ENCODE assay signal across 8 mouse cellular contexts in genomic region chr10:75834721-75835120, GRCm38 (mm10). TPM values are rescaled to one million over a fixed set of nuclear protein-coding genes. Genes with fewer than 3 reads are reported as not detected.
DNase-seq lines count a peak whose midpoint lies in the region; ATAC-seq and TF ChIP-seq lines count a peak whose summit lies in the region.

No protein-coding gene starts in this region.

- H3K27me3 ChIP-seq in heart, embryonic 13.5 days (replicated peaks): peaks cover 13% of the 10 kb centered on the region
- H3K27me3 ChIP-seq in forebrain, embryonic 16.5 days (replicated peaks; ENCODE audit: control insufficient read depth, insufficient read depth, low read length): peaks cover 10% of the 10 kb centered on the region
- no peaks in the 10 kb centered on the region for H3K27me3 ChIP-seq in liver, postnatal 0 days (ENCODE audit: insufficient read depth, low read length)

- intact Hi-C loops in heart, postnatal 36 days (cut with DNase I): loop anchor here (5.0 kb wide), 2 partner anchors 72 to 247 kb away; partner anchors contain the start of genes Cabin1 and Ggt5

- H3K27ac ChIP-seq in heart, embryonic 13.5 days (replicated peaks): 0 out of 2 replicates have a peak overlapping the region, but pooled peaks have one; percentile 15
- H3K27ac ChIP-seq in ES-E14 (ENCODE audit: insufficient read depth, low read depth, low read length, poor library complexity, severe bottlenecking): peak overlapping the region; percentile 94; the same call in 1 of the 2 replicates
- H3K27ac ChIP-seq in forebrain, embryonic 16.5 days (ENCODE audit: low read length): no peak overlapping the region
- H3K27ac ChIP-seq in liver, postnatal 0 days (ENCODE audit: low read depth): peak overlapping the region; percentile 95

- peak overlapping the region; percentile 58 for H3K4me3 ChIP-seq in heart, embryonic 13.5 days
- peak overlapping the region; percentile 79 to 84 for H3K4me3 ChIP-seq in ES-E14 (ENCODE audit: insufficient read depth in 1 of 2, low read depth in 1 of 2, low read length in 2 of 2, poor library complexity in 1 of 2, severe bottlenecking in 1 of 2)
- peak overlapping the region; percentile 35 for H3K4me3 ChIP-seq in forebrain, embryonic 16.5 days (replicated peaks; ENCODE audit: low read length)
- H3K4me3 ChIP-seq in liver, postnatal 0 days (ENCODE audit: low read depth, low read length): peak overlapping the region; percentile 58

- no peaks in the 10 kb centered on the region for H3K36me3 ChIP-seq in heart, embryonic 13.5 days
- H3K36me3 ChIP-seq in ES-E14 (ENCODE audit: control insufficient read depth, insufficient read depth, low read length, poor library complexity, severe bottlenecking): peaks cover 3% of the 10 kb centered on the region; the same call in 1 of the 2 replicates
- H3K36me3 ChIP-seq in forebrain, embryonic 16.5 days (ENCODE audit: control insufficient read depth, insufficient read depth): no peaks in the 10 kb centered on the region
- no peaks in the 10 kb centered on the region for H3K36me3 ChIP-seq in liver, postnatal 0 days (replicated peaks; ENCODE audit: insufficient read depth, low read length)

- peaks cover 50% of the 10 kb centered on the region for H3K4me1 ChIP-seq in heart, embryonic 13.5 days
- H3K4me1 ChIP-seq in ES-E14 (ENCODE audit: control insufficient read depth in 2 of 2, insufficient read depth in 2 of 2, low read length in 2 of 2, poor library complexity in 1 of 2): peaks cover 3 to 20% of the 10 kb centered on the region in 2 experiments
- H3K4me1 ChIP-seq in forebrain, embryonic 16.5 days (replicated peaks; ENCODE audit: control insufficient read depth, insufficient read depth, low read length): peaks cover 30% of the 10 kb centered on the region
- peaks cover 49% of the 10 kb centered on the region for H3K4me1 ChIP-seq in liver, postnatal 0 days (ENCODE audit: insufficient read depth)

- in situ Hi-C loops in ES-E14 (cut with MboI; ENCODE audit: low sequenced_read_pairs in 2 of 2, unreplicated experiment in 2 of 2): no loop called here

- 5% methylated on average over 9 of the region's 9 CpGs for WGBS in heart, embryonic 13.5 days
- 10% methylated on average over 9 of the region's 9 CpGs for WGBS in forebrain, embryonic 16.5 days
- WGBS in liver, postnatal 0 days (ENCODE audit: insufficient replicate concordance): 5% methylated on average over 9 of the region's 9 CpGs

- no peak for TF ChIP-seq CTCF in liver, postnatal 0 days (IDR thresholded peaks at IDR 0.05; ENCODE audit: low read depth)

- H3K9ac ChIP-seq in heart, embryonic 13.5 days: peak overlapping the region; percentile 81
- peak overlapping the region; percentile 83 for H3K9ac ChIP-seq in ES-E14 (ENCODE audit: insufficient read depth, low read depth, low read length, poor library complexity, severe bottlenecking)
- peak overlapping the region; percentile 27 for H3K9ac ChIP-seq in forebrain, embryonic 16.5 days (replicated peaks; ENCODE audit: low read depth, low read length)
- H3K9ac ChIP-seq in liver, postnatal 0 days (replicated peaks): peak overlapping the region; percentile 74

- DNase-seq in heart, postnatal 36 days: no peak
- no peak for DNase-seq in ES-E14 (ENCODE audit: low read depth, low spot score)
- DNase-seq in liver, postnatal 0 days: no peak
- DNase-seq in spleen, postnatal 14 days (ENCODE audit: low spot score in 2 of 2): no peak
- no peak for DNase-seq in ovary, postnatal 10 days (ENCODE audit: low spot score)
- DNase-seq in ovary, adult 18-20 months (ENCODE audit: low spot score): no peak

- no peaks in the 10 kb centered on the region for H3K9me3 ChIP-seq in heart, embryonic 13.5 days
- H3K9me3 ChIP-seq in ES-E14 (ENCODE audit: control insufficient read depth, insufficient read depth, low read depth, low read length): no peaks in the 10 kb centered on the region
- H3K9me3 ChIP-seq in forebrain, embryonic 16.5 days (ENCODE audit: control insufficient read depth, low read length): no peaks in the 10 kb centered on the region
- H3K9me3 ChIP-seq in liver, postnatal 0 days (ENCODE audit: low read length): no peaks in the 10 kb centered on the region

- no peak for ATAC-seq in heart, embryonic 13.5 days (ENCODE audit: extremely low read depth, insufficient number of reproducible peaks, low FRiP score, low TSS enrichment)
- no peak for ATAC-seq in forebrain, embryonic 16.5 days
- no peak for ATAC-seq in liver, postnatal 0 days

- H3K4me2 ChIP-seq in heart, embryonic 13.5 days: peak overlapping the region; percentile 87
- H3K4me2 ChIP-seq in forebrain, embryonic 16.5 days (ENCODE audit: low read length): peak overlapping the region; percentile 52
- peak overlapping the region; percentile 89 for H3K4me2 ChIP-seq in liver, postnatal 0 days (ENCODE audit: low read depth, low read length)

- TF ChIP-seq EP300 in liver, postnatal 0 days (IDR thresholded peaks at IDR 0.05; ENCODE audit: low read depth): no peak

TF ChIP-seq in ES-E14, 5 proteins besides CTCF, POLR2A, EP300 and RAD21:
- no peak for TF ChIP-seq HCFC1 (IDR thresholded peaks at IDR 0.05; ENCODE audit: borderline replicate concordance, insufficient read depth, low read length)
- no peak for TF ChIP-seq MAFK (IDR thresholded peaks at IDR 0.05; ENCODE audit: insufficient read depth, low read depth, low read length)
- TF ChIP-seq CHD2 (IDR thresholded peaks at IDR 0.05; ENCODE audit: low read depth, low read length): no peak
- TF ChIP-seq ZNF384 (IDR thresholded peaks at IDR 0.05; ENCODE audit: low read depth, low read length): peak; percentile 80
- no peak for TF ChIP-seq ZC3H11A (IDR thresholded peaks at IDR 0.05; ENCODE audit: borderline replicate concordance, low read depth, low read length)

RNA-seq across cellular contexts. Expression of gene Gstt2, which starts 2.5 kb away (rescaled TPM):
- 9.5 and 13.0 TPM in 2 replicates for polyA plus RNA-seq in heart, embryonic 13.5 days (2015; fragmentation: Nextera tagmentation; extraction: Ambion mirVana)
- 10 to 100 TPM; 13.2 to 13.5 TPM for total RNA-seq in heart, postnatal 36 days (2021)
- 17.8 and 35.8 TPM in 2 replicates for total RNA-seq in ES-E14 (2012; rRNA removed)
- polyA plus RNA-seq in forebrain, embryonic 16.5 days (2015; fragmentation: Nextera tagmentation; extraction: Ambion mirVana): 4.0 and 4.2 TPM in 2 replicates
- polyA plus RNA-seq in liver, postnatal 0 days (2015; fragmentation: Nextera tagmentation; extraction: Ambion mirVana): 148 and 175 TPM in 2 replicates

RNA-seq across cellular contexts. Expression of gene Gstt4, which starts 12.4 kb away (rescaled TPM):
- polyA plus RNA-seq in heart, embryonic 13.5 days (2015; fragmentation: Nextera tagmentation; extraction: Ambion mirVana): not detected in 2 replicates
- not detected for total RNA-seq in heart, postnatal 36 days (2021)
- total RNA-seq in ES-E14 (2012; rRNA removed): not detected in 2 replicates
- polyA plus RNA-seq in forebrain, embryonic 16.5 days (2015; fragmentation: Nextera tagmentation; extraction: Ambion mirVana): not detected in 2 replicates
- not detected in 2 replicates for polyA plus RNA-seq in liver, postnatal 0 days (2015; fragmentation: Nextera tagmentation; extraction: Ambion mirVana)

RNA-seq across cellular contexts. Expression of gene Mif, which starts 25.3 kb away (rescaled TPM):
- 2,411 and 2,681 TPM in 2 replicates for polyA plus RNA-seq in heart, embryonic 13.5 days (2015; fragmentation: Nextera tagmentation; extraction: Ambion mirVana)
- 100 to 1,000 TPM; 196 to 202 TPM for total RNA-seq in heart, postnatal 36 days (2021)
- total RNA-seq in ES-E14 (2012; rRNA removed): 1,434 and 2,185 TPM in 2 replicates
- 1,679 and 1,753 TPM in 2 replicates for polyA plus RNA-seq in forebrain, embryonic 16.5 days (2015; fragmentation: Nextera tagmentation; extraction: Ambion mirVana)
- 1,043 and 1,160 TPM in 2 replicates for polyA plus RNA-seq in liver, postnatal 0 days (2015; fragmentation: Nextera tagmentation; extraction: Ambion mirVana)

RNA-seq across cellular contexts. Expression of gene Gstt1, which starts 36.3 kb away (rescaled TPM):
- 5.3 and 7.1 TPM in 2 replicates for polyA plus RNA-seq in heart, embryonic 13.5 days (2015; fragmentation: Nextera tagmentation; extraction: Ambion mirVana)
- total RNA-seq in heart, postnatal 36 days (2021): 10 to 100 TPM; 14.5 to 20.3 TPM
- 5.8 and 10.7 TPM in 2 replicates for total RNA-seq in ES-E14 (2012; rRNA removed)
- polyA plus RNA-seq in forebrain, embryonic 16.5 days (2015; fragmentation: Nextera tagmentation; extraction: Ambion mirVana): 10.5 and 15.2 TPM in 2 replicates
- 77.5 and 78.5 TPM in 2 replicates for polyA plus RNA-seq in liver, postnatal 0 days (2015; fragmentation: Nextera tagmentation; extraction: Ambion mirVana)

RNA-seq across cellular contexts. Expression of gene Gstt3, which starts 53.5 kb away (rescaled TPM):
- 3.2 and 4.1 TPM in 2 replicates for polyA plus RNA-seq in heart, embryonic 13.5 days (2015; fragmentation: Nextera tagmentation; extraction: Ambion mirVana)
- 1 to 10 TPM; 4.1 to 4.8 TPM for total RNA-seq in heart, postnatal 36 days (2021)
- total RNA-seq in ES-E14 (2012; rRNA removed): 3.4 and 4.4 TPM in 2 replicates
- polyA plus RNA-seq in forebrain, embryonic 16.5 days (2015; fragmentation: Nextera tagmentation; extraction: Ambion mirVana): 0.77 and 1.2 TPM in 2 replicates
- 32.6 and 39.3 TPM in 2 replicates for polyA plus RNA-seq in liver, postnatal 0 days (2015; fragmentation: Nextera tagmentation; extraction: Ambion mirVana)

Comparison
In these comparisons a context has a peak if more than half of its experiments do, and no peak if none do; other contexts are left out.
1. H3K9ac ChIP-seq: peak in every context shown above with its lines; median percentile 83 in ES-E14; 81 in heart, embryonic 13.5 days; 74 in liver, postnatal 0 days; 27 in forebrain, embryonic 16.5 days.
2. RNA of gene Gstt2, which starts 2.5 kb away (polyA plus RNA-seq): 148 to 175 TPM in liver, postnatal 0 days; 9.5 to 13.0 TPM in heart, embryonic 13.5 days and 4.0 to 4.2 TPM in forebrain, embryonic 16.5 days; every median in the first group is over 10 times any median in the second.
3. Peak in every context shown above with its lines, with median percentiles within 50 percentile points of each other: H3K4me2 ChIP-seq and H3K4me3 ChIP-seq.